Mouse (Mus musculus) neural tube, embryonic 14.5 days (tissue): ENCODE measurements around the gene Hist1h2bh. TPM values are rescaled to one million over a fixed set of nuclear protein-coding genes. Genes with fewer than 3 reads are reported as not detected.
"Not testable (repeated sequence)": the region's sequence is repeated elsewhere in the genome, so short reads cannot be mapped to it uniquely, and the experiment has no call there.

Experiments used
- ATAC-seq: fragments of 200-750 bp; cut with Nextera tagmentation; 2 replicates; pipeline ENCODE4 v1.8.0; 2017; ENCODE audit warnings: low read depth, mild to moderate bottlenecking, moderate TSS enrichment, moderate library complexity
- H3K27ac ChIP-seq: fragments of 300-500 bp; sonication (generic); 2 replicates; pipeline ENCODE4 v1.5.1; 2014; ENCODE audit warnings: low read depth, mild to moderate bottlenecking, control low read depth, low read length, moderate library complexity, mixed read lengths
- H3K27me3 ChIP-seq: fragments of 300-500 bp; sonication (generic); 2 replicates; pipeline ENCODE4 v1.6.1; 2014; ENCODE audit warnings: low read length; ENCODE audit not compliant: control insufficient read depth, insufficient read depth
- H3K36me3 ChIP-seq: fragments of 300-500 bp; sonication (generic); 2 replicates; pipeline ENCODE4 v1.6.1; 2014; ENCODE audit warnings: low read length, mixed read lengths; ENCODE audit not compliant: control insufficient read depth, insufficient read depth
- H3K4me1 ChIP-seq: fragments of 300-500 bp; sonication (generic); 2 replicates; pipeline ENCODE4 v1.6.1; 2014; ENCODE audit warnings: low read length; ENCODE audit not compliant: control insufficient read depth, insufficient read depth
- H3K4me2 ChIP-seq: fragments of 300-500 bp; sonication (generic); 2 replicates; pipeline ENCODE4 v1.6.1; 2014; ENCODE audit warnings: mild to moderate bottlenecking, low read depth, low read length, control low read depth
- H3K4me3 ChIP-seq: fragments of 300-500 bp; sonication (generic); 2 replicates; pipeline ENCODE4 v1.5.1; 2014; ENCODE audit warnings: low read depth, low read length, control low read depth, mixed read lengths
- H3K9ac ChIP-seq: fragments of 300-500 bp; sonication (generic); replicated peaks from 2 replicates; pipeline ENCODE4 v1.6.1; 2014; ENCODE audit warnings: low read depth, mild to moderate bottlenecking, control low read depth, low read length, mixed read lengths
- H3K9me3 ChIP-seq: fragments of 300-500 bp; sonication (generic); 2 replicates; pipeline ENCODE4 v1.6.1; 2016; ENCODE audit warnings: low read length; ENCODE audit not compliant: control insufficient read depth
- WGBS: fragments of 180-500 bp; shearing (Covaris S2); extraction: QIAGEN DNeasy Blood & Tissue Kit; methylation state at CpG from one replicate; pipeline ENCODE4 v1.1.7; 2014; 5-methylcytosine and 5-hydroxymethylcytosine counted together
- polyA plus RNA-seq: library from polyadenylated mRNA; unstranded; fragments of >200 nt; fragmentation: Nextera tagmentation; extraction: Ambion mirVana; gene quantifications from 2 replicates; pipeline ENCODE4 v1.2.1, GENCODE M21; 2014

The Hist1h2bh gene
- polyA plus RNA-seq, 1 experiment from 2014 or later: not detected

GRCm38 (mm10) chr13:23564482-23564881 lies 21.3 kb upstream of the Hist1h2bh start:
- 0 out of 2 replicates have a peak, but pooled peaks cover 5% of the 10 kb centered on the region for H3K4me1 ChIP-seq
- ATAC-seq: no peak
- no peak overlapping the region for H3K4me3 ChIP-seq
- 88% methylated on average over 2 of the region's 2 CpGs for WGBS
- H3K27ac ChIP-seq: peak overlapping the region; percentile 99; the same call in 1 of the 2 replicates
- H3K9ac ChIP-seq: no peak overlapping the region
- H3K9me3 ChIP-seq: no peaks in the 10 kb centered on the region
- H3K4me2 ChIP-seq: no peak overlapping the region
- no peaks in the 10 kb centered on the region for H3K27me3 ChIP-seq
- H3K36me3 ChIP-seq: no peaks in the 10 kb centered on the region

GRCm38 (mm10) chr13:23562699-23563462 lies 19.7 kb upstream of the Hist1h2bh start:
- peak overlapping the region; percentile 99 for H3K27ac ChIP-seq
- 2% methylated on average over 18 of the region's 18 CpGs for WGBS
- H3K4me3 ChIP-seq: peak overlapping the region; percentile 41

GRCm38 (mm10) chr13:23561883-23562659 lies 18.9 kb upstream of the Hist1h2bh start, which contains the start of gene Hist1h3e:
Gene Hist1h3e (minus strand): TSS chr13:23562369.
- peak within 1 kb of the TSS; percentile 61 for H3K9ac ChIP-seq
- peak within 1 kb of the TSS; percentile 99 for H3K27ac ChIP-seq
- WGBS: under 1% methylated on average over 44 of the region's 67 CpGs
- H3K4me3 ChIP-seq: peak within 1 kb of the TSS; percentile 41
- not testable (repeated sequence) for H3K27me3 ChIP-seq, H3K4me1 ChIP-seq, H3K36me3 ChIP-seq, H3K9me3 ChIP-seq
- H3K4me2 ChIP-seq: peak within 1 kb of the TSS; percentile 84
- ATAC-seq: peak; percentile 96

More at GRCm38 (mm10) chr13:23562699-23563462, 19.7 kb upstream of the Hist1h2bh start:
- H3K27me3 ChIP-seq: no peaks in the 10 kb centered on the region
- peak; percentile 52 for ATAC-seq
- no peaks in the 10 kb centered on the region for H3K36me3 ChIP-seq
- H3K9ac ChIP-seq: peak overlapping the region; percentile 61
- H3K9me3 ChIP-seq: no peaks in the 10 kb centered on the region
- H3K4me1 ChIP-seq: 0 out of 2 replicates have a peak, but pooled peaks cover 5% of the 10 kb centered on the region
- H3K4me2 ChIP-seq: peak overlapping the region; percentile 84

GRCm38 (mm10) chr13:23561531-23561882 lies 18.3 kb upstream of the Hist1h2bh start:
- peak overlapping the region; percentile 41 for H3K4me3 ChIP-seq
- not testable (repeated sequence) for H3K36me3 ChIP-seq, H3K9ac ChIP-seq, ATAC-seq, H3K4me1 ChIP-seq, H3K9me3 ChIP-seq, H3K27ac ChIP-seq, H3K27me3 ChIP-seq
- WGBS: 0% methylated on average over 2 of the region's 5 CpGs
- H3K4me2 ChIP-seq: peak overlapping the region; percentile 84

- not testable (repeated sequence) for H3K4me1 ChIP-seq, H3K27me3 ChIP-seq, H3K9ac ChIP-seq, H3K36me3 ChIP-seq, H3K9me3 ChIP-seq, ATAC-seq, H3K27ac ChIP-seq, H3K4me3 ChIP-seq, H3K4me2 ChIP-seq
- 23% methylated on average over 2 of the region's 2 CpGs for WGBS
These were observed 17.5 kb upstream of the Hist1h2bh start for GRCm38 (mm10) chr13:23560699-23561098.

- 0 out of 2 replicates have a peak, but pooled peaks cover 3% of the 10 kb centered on the region for H3K4me1 ChIP-seq
- no peak overlapping the region for H3K4me2 ChIP-seq
- no peaks in the 10 kb centered on the region; the same call in 1 of the 2 replicates for H3K27me3 ChIP-seq
- H3K4me3 ChIP-seq: no peak overlapping the region
- no peak overlapping the region for H3K27ac ChIP-seq
- no peak for ATAC-seq
- no peaks in the 10 kb centered on the region for H3K36me3 ChIP-seq
- no peak overlapping the region for H3K9ac ChIP-seq
- H3K9me3 ChIP-seq: no peaks in the 10 kb centered on the region
- WGBS: 71% methylated on average over 3 of the region's 3 CpGs
These were observed 13.7 kb upstream of the Hist1h2bh start for GRCm38 (mm10) chr13:23556906-23557305.

- Histone ChIP-seq H3K27me3 (no peaks in the 10 kb centered on the region; the same call in 1 of the 2 replicates), H3K4me2 (peak overlapping the region; percentile 77), H3K27ac (peak overlapping the region; percentile 81), H3K4me1 (0 out of 2 replicates have a peak, but pooled peaks cover 3% of the 10 kb centered on the region), H3K4me3 (peak overlapping the region; percentile 43), H3K36me3 (no peaks in the 10 kb centered on the region), H3K9ac (peak overlapping the region; percentile 50), H3K9me3 (no peaks in the 10 kb centered on the region)
- peak; percentile 79 for ATAC-seq
- WGBS: under 1% methylated on average over 18 of the region's 18 CpGs
These were observed 12.7 kb upstream of the Hist1h2bh start for GRCm38 (mm10) chr13:23555839-23556416.

DNA sequence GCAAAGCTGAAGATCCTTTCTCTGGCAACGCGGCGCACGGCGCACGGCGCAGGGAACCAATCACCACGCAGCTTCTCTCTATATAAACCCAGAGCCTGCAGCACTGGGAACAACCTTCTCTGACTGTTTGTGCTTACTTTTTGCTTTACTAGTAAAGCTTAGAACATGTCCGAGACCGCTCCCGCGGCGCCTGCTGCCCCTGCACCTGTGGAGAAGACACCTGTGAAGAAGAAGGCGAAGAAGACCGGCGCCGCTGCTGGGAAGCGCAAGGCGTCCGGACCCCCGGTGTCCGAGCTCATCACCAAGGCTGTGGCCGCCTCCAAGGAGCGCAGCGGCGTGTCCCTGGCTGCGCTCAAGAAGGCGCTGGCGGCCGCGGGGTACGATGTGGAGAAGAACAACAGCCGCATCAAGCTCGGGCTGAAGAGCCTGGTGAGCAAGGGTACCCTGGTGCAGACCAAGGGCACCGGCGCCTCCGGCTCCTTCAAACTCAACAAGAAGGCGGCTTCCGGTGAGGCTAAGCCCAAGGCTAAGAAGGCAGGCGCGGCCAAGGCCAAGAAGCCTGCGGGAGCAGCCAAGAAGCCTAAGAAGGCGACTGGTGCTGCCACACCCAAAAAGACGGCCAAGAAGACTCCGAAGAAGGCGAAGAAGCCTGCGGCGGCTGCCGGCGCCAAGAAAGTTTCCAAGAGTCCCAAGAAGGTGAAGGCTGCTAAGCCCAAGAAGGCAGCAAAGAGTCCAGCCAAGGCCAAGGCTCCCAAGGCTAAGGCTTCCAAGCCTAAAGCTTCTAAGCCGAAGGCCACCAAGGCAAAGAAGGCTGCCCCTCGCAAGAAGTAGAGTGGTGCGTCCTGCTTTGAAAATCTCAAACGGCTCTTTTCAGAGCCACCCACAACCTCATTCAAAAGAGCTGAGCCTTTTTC lies 12.0 kb upstream of the Hist1h2bh start:
- Histone ChIP-seq H3K27ac (peak overlapping the region; percentile 81), H3K9ac (peak overlapping the region; percentile 50), H3K4me2 (peak overlapping the region; percentile 77), H3K4me3 (peak overlapping the region; percentile 43), H3K36me3 (no peaks in the 10 kb centered on the region), H3K27me3 (no peaks in the 10 kb centered on the region; the same call in 1 of the 2 replicates), H3K9me3 (no peaks in the 10 kb centered on the region), H3K4me1 (0 out of 2 replicates have a peak, but pooled peaks cover 3% of the 10 kb centered on the region)
- ATAC-seq: peak; percentile 83
- under 1% methylated on average over 54 of the region's 54 CpGs for whole genome bisulfite sequencing
